Mouse (Mus musculus): ENCODE results near the gene Got1. TPM values are rescaled to one million over a fixed set of nuclear protein-coding genes. Genes with fewer than 3 reads are reported as not detected.

Gene Got1
- 59.0 and 60.2 TPM in 2 replicates for polyA plus RNA-seq (2016; fragmentation: Nextera tagmentation; extraction: Ambion mirVana)

DNA sequence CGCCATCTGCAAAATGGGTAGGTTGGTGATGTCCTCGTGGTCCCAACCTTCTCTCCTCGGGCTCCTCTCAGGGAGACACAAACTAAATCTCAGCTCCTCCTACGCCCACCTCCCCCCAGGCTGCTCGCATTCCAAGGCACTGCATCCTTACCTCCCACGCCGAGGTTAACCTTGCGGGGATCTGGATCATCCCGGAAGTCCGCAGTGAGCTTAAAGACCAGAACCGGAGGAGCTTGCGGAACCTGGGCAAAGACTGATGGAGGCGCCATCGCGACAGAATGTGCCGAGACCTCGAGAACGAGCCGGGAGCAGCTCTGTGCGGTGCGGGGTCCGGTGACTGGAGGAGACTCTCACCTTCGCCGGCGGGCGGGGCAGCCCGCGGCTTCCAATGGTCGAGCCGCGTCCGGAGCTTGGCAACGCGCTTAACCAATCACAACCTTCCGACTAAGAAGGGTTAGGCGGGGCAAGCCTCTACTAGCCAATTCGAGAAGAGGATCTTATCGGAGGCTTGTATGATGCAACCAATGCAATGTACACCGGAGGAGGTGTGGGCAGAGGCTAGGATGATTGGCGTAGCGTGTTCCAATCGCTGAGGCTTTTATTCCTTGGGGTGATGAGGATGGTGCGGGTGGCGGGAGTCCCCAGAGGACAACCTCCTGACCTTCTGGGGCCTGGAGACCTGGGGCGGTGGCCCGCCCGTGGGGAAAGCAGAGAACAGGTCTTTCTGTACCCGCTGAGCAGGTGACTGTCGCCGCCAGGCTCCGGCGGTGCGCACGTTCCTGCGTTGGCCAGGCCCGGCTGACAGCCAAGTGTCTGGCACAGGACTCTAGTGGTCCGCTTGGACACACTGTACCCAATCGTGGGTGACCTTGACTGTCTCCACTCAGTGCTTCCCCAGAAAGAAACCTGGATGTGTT lies at the start of gene Got1:
Got1 (minus strand) TSS at position 419 of the 917 bp plus-strand sequence.
- Histone ChIP-seq H3K4me1 (peaks cover 62% of the 10 kb centered on the region), H3K36me3 (no peaks in the 10 kb centered on the region), H3K27ac (replicated peaks) (peak within 1 kb of the TSS; percentile 92), H3K9me3 (replicated peaks) (no peaks in the 10 kb centered on the region), H3K27me3 (ENCODE audit: low read depth, poor library complexity, severe bottlenecking) (peaks cover 27% of the 10 kb centered on the region), H3K4me3 (peak within 1 kb of the TSS; percentile 81)
- under 1% methylated on average over 58 of the region's 58 CpGs for WGBS
- peak; percentile 93 for DNase-seq (ENCODE audit: low spot score)

DNA sequence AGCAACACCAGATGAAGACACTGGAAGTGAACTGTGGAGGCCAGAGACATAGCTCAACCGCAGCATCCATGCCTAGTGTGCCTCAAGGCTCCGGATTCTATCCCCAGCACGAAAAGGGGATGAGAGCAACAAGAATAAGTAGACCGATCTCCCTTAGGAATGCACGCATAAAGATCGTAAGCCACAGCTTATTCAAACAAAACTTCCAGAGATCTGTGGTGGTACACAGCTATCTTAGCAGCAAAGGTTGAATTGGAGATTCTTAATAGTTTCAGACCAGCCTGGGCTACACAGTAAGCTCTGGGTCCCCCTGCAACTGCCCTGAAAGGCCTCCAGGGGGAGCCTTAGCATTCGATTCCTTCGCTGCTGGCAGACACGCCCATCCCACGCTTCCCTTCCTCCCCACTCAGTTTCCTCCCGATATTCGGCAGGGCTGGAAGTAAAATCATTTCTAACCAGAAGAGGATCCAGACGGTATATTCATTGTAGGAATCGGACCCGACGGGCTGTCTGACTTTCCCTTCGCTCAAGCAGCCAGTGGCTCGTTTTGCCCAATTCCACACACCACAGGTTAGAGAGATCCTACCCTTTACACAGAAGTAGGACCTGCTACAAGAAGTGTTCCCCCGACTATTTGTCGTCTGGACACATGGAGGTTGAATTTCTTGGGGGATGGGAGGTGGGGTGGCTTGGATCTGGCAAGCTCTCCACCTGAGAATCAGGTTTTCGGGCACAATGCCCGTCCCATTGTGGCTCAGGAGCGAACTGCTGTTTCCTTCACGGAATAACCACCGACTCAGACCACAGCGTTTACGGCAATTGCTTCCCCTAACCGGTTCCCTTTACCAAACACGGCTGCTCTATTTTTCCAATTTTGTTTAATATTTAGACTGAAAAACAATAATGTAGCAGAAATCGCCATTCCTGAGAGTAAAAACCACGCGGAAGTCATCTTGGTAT lies 46.7 kb upstream of the Got1 start:
- H3K9me3 ChIP-seq (replicated peaks) = no peaks in the 10 kb centered on the region
- WGBS = 15% methylated on average over 32 of the region's 32 CpGs
- H3K4me3 ChIP-seq = peak overlapping the region; percentile 54
- no peak overlapping the region for H3K27ac ChIP-seq (replicated peaks)
- H3K27me3 ChIP-seq (ENCODE audit: low read depth, poor library complexity, severe bottlenecking) = peaks cover 81% of the 10 kb centered on the region
- DNase-seq (ENCODE audit: low spot score) = peak; percentile 77
- no peaks in the 10 kb centered on the region for H3K36me3 ChIP-seq
- H3K4me1 ChIP-seq = peaks cover 9% of the 10 kb centered on the region

- Histone ChIP-seq H3K36me3 (no peaks in the 10 kb centered on the region), H3K27ac (replicated peaks) (no peak overlapping the region), H3K9me3 (replicated peaks) (no peaks in the 10 kb centered on the region), H3K4me3 (no peak overlapping the region), H3K27me3 (ENCODE audit: low read depth, poor library complexity, severe bottlenecking) (peaks cover 65% of the 10 kb centered on the region), H3K4me1 (peaks cover 15% of the 10 kb centered on the region)
- no peak for DNase-seq (ENCODE audit: low spot score)
- WGBS = 56% methylated on average over 6 of the region's 6 CpGs
Measured at GRCm38 (mm10) chr19:43569133-43569532, 44.7 kb upstream of the Got1 start.

DNA sequence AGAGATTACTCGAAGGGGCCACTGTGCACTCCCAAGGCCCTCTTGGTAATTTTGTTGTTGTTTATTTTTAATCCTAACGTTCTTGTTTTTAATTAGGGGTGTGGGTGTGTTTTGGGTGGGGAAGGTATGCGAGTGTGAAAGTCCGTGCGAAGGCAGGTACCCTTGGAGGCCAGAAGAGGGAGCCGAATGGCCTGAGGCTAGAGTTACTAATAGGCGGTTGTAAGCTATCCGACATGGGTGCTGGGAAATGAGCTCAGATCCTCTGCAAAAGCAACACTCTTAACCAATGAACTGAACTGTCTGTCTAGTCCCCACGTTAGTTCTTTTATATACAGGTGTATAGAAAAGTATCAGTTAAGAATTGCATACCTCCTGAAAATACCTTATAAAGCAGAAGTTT lies 43.9 kb upstream of the Got1 start:
- peaks cover 18% of the 10 kb centered on the region for H3K4me1 ChIP-seq
- H3K27ac ChIP-seq (replicated peaks) = no peak overlapping the region
- no peaks in the 10 kb centered on the region for H3K9me3 ChIP-seq (replicated peaks)
- no peak overlapping the region for H3K4me3 ChIP-seq
- H3K27me3 ChIP-seq (ENCODE audit: low read depth, poor library complexity, severe bottlenecking) = peaks cover 56% of the 10 kb centered on the region
- no peak for DNase-seq (ENCODE audit: low spot score)
- 46% methylated on average over 9 of the region's 9 CpGs for WGBS
- no peaks in the 10 kb centered on the region for H3K36me3 ChIP-seq

DNA sequence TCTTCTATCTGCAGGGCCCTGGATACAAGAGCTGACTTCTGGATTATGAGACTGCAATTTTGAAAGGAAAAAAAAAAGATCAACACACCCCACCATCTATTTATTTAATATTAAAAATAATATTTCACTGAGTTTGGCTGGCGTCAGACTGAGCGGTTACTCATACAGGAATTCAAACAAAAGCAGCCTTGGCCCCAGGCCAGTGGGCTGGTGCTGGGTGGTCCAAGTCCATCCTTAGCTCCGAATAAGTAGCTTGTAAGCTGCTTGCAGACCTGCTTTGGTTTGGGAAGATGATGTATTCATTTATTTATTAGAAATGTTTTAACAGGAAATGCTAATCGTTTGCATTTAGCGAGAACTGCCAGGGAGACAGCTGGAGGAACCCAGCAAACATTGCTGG lies 38.8 kb upstream of the Got1 start:
- peaks cover 9% of the 10 kb centered on the region for H3K4me1 ChIP-seq
- H3K9me3 ChIP-seq (replicated peaks) = no peaks in the 10 kb centered on the region
- no peak overlapping the region for H3K27ac ChIP-seq (replicated peaks)
- no peak overlapping the region for H3K4me3 ChIP-seq
- H3K36me3 ChIP-seq = no peaks in the 10 kb centered on the region
- DNase-seq (ENCODE audit: low spot score) = no peak
- WGBS = 93% methylated on average over 5 of the region's 5 CpGs
- peaks cover 7% of the 10 kb centered on the region for H3K27me3 ChIP-seq (ENCODE audit: low read depth, poor library complexity, severe bottlenecking)

DNA sequence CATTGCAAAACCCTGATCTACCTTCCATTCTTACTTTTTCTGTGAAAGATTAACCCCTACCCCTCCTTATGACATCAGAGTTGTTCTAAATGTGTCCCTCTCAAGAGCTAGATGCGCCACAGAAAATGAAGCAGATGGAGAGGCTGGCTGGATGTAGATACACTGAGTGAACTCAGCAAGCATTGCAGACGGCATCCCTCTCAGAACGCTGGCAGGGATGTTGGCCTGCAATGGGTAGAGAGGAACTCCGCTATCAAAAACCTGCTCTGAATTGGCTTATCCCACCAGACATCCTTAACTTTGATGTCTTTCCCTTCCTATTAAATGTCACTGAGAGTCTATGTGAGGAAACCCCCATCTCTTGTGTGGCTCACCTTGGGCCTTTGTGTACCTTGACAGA lies 37.4 kb upstream of the Got1 start:
- H3K36me3 ChIP-seq = no peaks in the 10 kb centered on the region
- H3K27ac ChIP-seq (replicated peaks) = no peak overlapping the region
- peaks cover 9% of the 10 kb centered on the region for H3K4me1 ChIP-seq
- 86% methylated on average over 4 of the region's 4 CpGs for WGBS
- no peaks in the 10 kb centered on the region for H3K27me3 ChIP-seq (ENCODE audit: low read depth, poor library complexity, severe bottlenecking)
- H3K9me3 ChIP-seq (replicated peaks) = no peaks in the 10 kb centered on the region
- DNase-seq (ENCODE audit: low spot score) = no peak
- no peak overlapping the region for H3K4me3 ChIP-seq

- H3K4me1 ChIP-seq = peaks cover 9% of the 10 kb centered on the region
- H3K27me3 ChIP-seq (ENCODE audit: low read depth, poor library complexity, severe bottlenecking) = 0 out of 2 replicates have a peak, but pooled peaks cover 6% of the 10 kb centered on the region
- H3K27ac ChIP-seq (replicated peaks) = no peak overlapping the region
- WGBS = 82% methylated on average over 2 of the region's 2 CpGs
- DNase-seq (ENCODE audit: low spot score) = no peak
- no peaks in the 10 kb centered on the region for H3K9me3 ChIP-seq (replicated peaks)
- no peaks in the 10 kb centered on the region for H3K36me3 ChIP-seq
- H3K4me3 ChIP-seq = no peak overlapping the region
Measured at GRCm38 (mm10) chr19:43560244-43560643, 35.8 kb upstream of the Got1 start.

- Histone ChIP-seq H3K4me3 (no peak overlapping the region), H3K36me3 (no peaks in the 10 kb centered on the region), H3K9me3 (replicated peaks) (no peaks in the 10 kb centered on the region), H3K4me1 (peaks cover 12% of the 10 kb centered on the region), H3K27me3 (ENCODE audit: low read depth, poor library complexity, severe bottlenecking) (peaks cover 73% of the 10 kb centered on the region), H3K27ac (replicated peaks) (no peak overlapping the region)
- WGBS = 77% methylated on average over 6 of the region's 6 CpGs
- no peak for DNase-seq (ENCODE audit: low spot score)
Measured at GRCm38 (mm10) chr19:43551493-43551890, 27.1 kb upstream of the Got1 start.

DNA sequence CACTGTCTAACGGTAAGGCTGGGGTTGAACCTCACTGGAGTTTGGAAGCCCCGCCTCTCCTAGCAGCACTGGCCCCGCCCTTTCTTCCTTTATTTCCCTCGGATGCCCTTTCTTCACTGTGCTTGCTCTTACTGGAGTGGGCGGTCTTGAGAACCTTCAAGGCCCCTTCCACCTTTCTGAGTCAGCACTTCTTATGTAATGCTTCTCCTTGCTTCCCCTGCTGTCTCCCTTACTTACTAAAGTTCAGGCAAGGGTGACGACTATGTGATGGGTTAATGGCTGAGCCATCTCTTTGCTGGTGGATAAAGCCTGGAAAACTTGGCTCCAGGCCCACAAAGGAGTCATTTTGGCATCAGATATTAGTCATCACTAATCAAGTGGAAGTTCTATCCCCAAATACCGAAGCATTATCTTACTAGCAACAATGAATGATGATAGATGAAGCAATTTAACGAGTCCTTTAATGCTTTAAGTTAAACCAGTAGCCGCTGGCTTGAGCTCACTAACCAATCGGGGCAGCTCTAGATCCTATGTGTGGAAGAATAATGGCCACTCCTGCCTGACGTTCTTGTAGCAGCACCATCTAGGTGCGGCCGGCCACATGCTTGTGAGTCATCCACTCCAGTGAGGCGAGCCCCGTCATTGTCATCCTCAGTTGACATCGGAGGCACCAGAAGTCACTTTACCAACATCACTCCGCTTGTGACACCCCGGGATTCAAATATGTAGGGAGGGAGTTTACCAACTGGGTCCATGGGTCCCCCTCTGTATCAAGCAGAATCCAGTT lies 26.5 kb upstream of the Got1 start:
- Histone ChIP-seq H3K27ac (replicated peaks) (no peak overlapping the region), H3K36me3 (no peaks in the 10 kb centered on the region), H3K9me3 (replicated peaks) (no peaks in the 10 kb centered on the region), H3K4me1 (peaks cover 18% of the 10 kb centered on the region), H3K4me3 (no peak overlapping the region), H3K27me3 (ENCODE audit: low read depth, poor library complexity, severe bottlenecking) (peaks cover 75% of the 10 kb centered on the region)
- DNase-seq (ENCODE audit: low spot score) = no peak
- 85% methylated on average over 18 of the region's 18 CpGs for WGBS

GRCm38 (mm10) chr19:43548060-43548459 lies 23.7 kb upstream of the Got1 start:
- peaks cover 19% of the 10 kb centered on the region for H3K4me1 ChIP-seq
- 89% methylated on average over 5 of the region's 5 CpGs for WGBS

DNA sequence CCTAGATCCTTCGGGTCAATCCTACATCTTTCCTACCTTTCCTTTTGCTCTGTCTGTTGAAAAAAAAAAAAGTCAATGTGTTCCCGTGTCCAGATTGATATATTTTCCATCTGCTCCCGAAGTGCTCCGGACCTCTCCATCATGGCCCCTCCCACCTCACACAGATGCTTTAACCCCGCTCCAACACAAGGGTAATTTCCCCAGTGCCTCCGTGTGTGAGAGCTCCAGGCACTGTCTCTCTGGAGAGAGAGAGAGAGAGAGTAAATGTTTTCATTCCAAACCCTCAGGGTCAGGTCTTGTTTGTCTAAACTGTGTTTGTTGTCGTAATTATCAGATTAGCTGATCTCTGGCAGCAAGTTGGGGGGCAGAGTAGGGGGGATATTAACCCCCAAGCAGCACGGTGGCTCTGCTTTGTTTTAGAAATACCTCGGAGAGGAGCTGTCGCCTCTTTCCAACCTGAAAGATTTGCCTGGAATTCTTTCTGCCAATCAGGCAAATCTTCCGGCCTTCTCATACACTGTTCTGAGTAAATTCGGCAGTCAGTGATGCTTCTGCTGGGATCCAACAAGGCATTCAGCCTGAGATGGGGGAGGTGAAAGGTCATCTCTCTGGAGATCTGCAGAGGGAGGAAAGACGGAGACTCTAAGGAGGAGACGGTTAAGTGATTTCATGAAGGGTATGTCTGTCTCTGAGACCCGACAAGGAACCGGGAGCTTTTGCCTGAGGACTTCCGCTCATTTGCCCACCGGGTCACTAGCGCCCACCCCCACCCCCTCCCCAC lies 22.1 kb upstream of the Got1 start:
- peaks cover 87% of the 10 kb centered on the region for H3K27me3 ChIP-seq (ENCODE audit: low read depth, poor library complexity, severe bottlenecking)
- DNase-seq (ENCODE audit: low spot score) = peak; percentile 50
- H3K27ac ChIP-seq (replicated peaks) = peak overlapping the region; percentile 59
- WGBS = 6% methylated on average over 19 of the region's 19 CpGs
- no peaks in the 10 kb centered on the region for H3K36me3 ChIP-seq
- H3K4me1 ChIP-seq = peaks cover 19% of the 10 kb centered on the region
- no peaks in the 10 kb centered on the region for H3K9me3 ChIP-seq (replicated peaks)
- peak overlapping the region; percentile 42 for H3K4me3 ChIP-seq

More at GRCm38 (mm10) chr19:43548060-43548459, 23.7 kb upstream of the Got1 start:
- H3K9me3 ChIP-seq (replicated peaks) = no peaks in the 10 kb centered on the region
- H3K36me3 ChIP-seq = no peaks in the 10 kb centered on the region
- peaks cover 83% of the 10 kb centered on the region for H3K27me3 ChIP-seq (ENCODE audit: low read depth, poor library complexity, severe bottlenecking)
- no peak for DNase-seq (ENCODE audit: low spot score)
- no peak overlapping the region for H3K27ac ChIP-seq (replicated peaks)
- no peak overlapping the region for H3K4me3 ChIP-seq
